Mouse (Mus musculus) G1E (cell line): ENCODE measurements at regions not wholly inside any gene's neighbourhood (a gene's known extent, or its start where the extent isn't known, plus 50 kb on each side); places are given as distances from the start of the nearest gene placed in this dataset.

Experiments used
- CTCF ChIP-seq: IDR thresholded peaks from 2 replicates; pipeline ENCODE4 v1.5.1; 2012; ENCODE audit warnings: low read depth, low read length, inconsistent platforms, mixed read lengths
- GATA1 ChIP-seq: IDR thresholded peaks from 2 replicates; pipeline ENCODE4 v1.6.1; 2012; ENCODE audit warnings: borderline replicate concordance, low read length, inconsistent platforms, mixed read lengths

GRCm38 (mm10) chr16:24076109-24076798 is 87.6 kb upstream of the Bcl6 start:
- TF ChIP-seq CTCF (no peak), GATA1 (no peak)
